Mouse (Mus musculus): ENCODE measurements around the gene Vat1. TPM values are rescaled to one million over a fixed set of nuclear protein-coding genes. Genes with fewer than 3 reads are reported as not detected.
A peak's percentile ranks its signal among the peaks of the same experiment; 100 is the strongest.
"Not testable (repeated sequence)": the region's sequence is repeated elsewhere in the genome, so short reads cannot be mapped to it uniquely, and the experiment has no call there.

Gene Vat1
- polyA plus RNA-seq (2016; fragmentation: Nextera tagmentation; extraction: Ambion mirVana), result 14.6 and 17.2 TPM in 2 replicates

DNA sequence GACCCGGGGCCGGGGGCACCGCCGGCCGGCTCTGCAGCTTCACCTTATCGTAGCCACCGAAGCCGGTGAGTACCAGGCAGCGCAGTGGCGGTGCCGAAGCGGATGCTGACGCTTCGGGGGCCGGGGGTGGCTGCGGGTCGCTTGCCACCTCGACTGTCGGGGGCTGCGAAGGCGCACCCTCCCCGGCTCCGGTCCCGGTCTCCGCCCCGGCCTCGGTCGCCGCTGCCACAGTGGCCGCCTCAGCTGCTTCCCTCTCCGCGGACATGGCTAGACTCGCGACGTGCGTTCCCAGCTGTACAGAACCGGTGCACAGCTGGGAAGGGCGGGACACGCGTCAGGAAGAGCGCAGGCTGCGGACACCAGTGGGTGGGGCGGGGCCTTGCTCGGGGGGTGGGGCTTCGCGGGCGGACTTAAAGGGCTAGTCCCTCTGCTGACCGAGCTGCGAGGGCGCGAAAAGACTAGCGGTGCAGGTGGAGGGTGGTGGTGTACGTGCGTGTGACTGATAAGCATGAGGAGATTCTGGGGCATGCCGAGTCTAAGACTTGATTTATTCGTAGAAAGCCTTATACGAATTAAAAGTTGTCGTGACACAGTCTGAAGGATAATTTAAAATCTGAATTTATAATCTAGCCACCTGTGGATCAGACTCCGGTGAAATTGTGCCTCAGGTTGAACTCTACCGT lies at the start of gene Vat1:
Gene Vat1 (minus strand): TSS at position 362 of the 683 bp plus-strand sequence.
- 2% methylated on average over 60 of the region's 60 CpGs for WGBS
- Histone ChIP-seq H3K27me3 (ENCODE audit: low read depth, poor library complexity, severe bottlenecking) (peaks cover 37% of the 10 kb centered on the region), H3K4me1 (peaks cover 72% of the 10 kb centered on the region), H3K4me3 (peak within 1 kb of the TSS; percentile 94), H3K9me3 (replicated peaks) (no peaks in the 10 kb centered on the region), H3K27ac (peak within 1 kb of the TSS; percentile 82), H3K36me3 (0 out of 2 replicates have a peak, but pooled peaks cover 3% of the 10 kb centered on the region)
- no peak for DNase-seq (ENCODE audit: low spot score)

DNA sequence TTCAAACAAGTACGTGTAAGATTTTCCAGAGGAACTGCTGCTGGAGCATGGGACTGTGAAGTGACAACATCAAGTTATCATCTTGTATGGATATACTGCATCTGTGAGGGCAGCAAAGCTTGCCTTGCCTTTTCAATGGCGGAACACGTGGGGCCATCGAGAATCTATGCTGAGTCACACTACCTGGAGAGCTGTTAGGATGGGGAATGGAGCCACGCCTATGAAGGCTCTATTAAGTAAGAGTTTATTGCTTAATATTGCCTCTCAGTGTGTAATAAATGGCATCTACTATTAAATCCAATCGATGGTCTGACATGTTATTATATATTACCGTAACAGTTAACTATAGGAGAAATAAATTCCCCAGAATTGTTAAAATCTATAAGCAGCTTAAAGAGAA lies 41.1 kb upstream of the Vat1 start:
- WGBS, result 96% methylated on average over 7 of the region's 7 CpGs
- Histone ChIP-seq H3K27ac (no peak overlapping the region), H3K36me3 (peaks cover 98% of the 10 kb centered on the region), H3K9me3 (replicated peaks) (no peaks in the 10 kb centered on the region), H3K27me3 (ENCODE audit: low read depth, poor library complexity, severe bottlenecking) (no peaks in the 10 kb centered on the region), H3K4me1 (no peaks in the 10 kb centered on the region), H3K4me3 (no peak overlapping the region)
- no peak for DNase-seq (ENCODE audit: low spot score)

DNA sequence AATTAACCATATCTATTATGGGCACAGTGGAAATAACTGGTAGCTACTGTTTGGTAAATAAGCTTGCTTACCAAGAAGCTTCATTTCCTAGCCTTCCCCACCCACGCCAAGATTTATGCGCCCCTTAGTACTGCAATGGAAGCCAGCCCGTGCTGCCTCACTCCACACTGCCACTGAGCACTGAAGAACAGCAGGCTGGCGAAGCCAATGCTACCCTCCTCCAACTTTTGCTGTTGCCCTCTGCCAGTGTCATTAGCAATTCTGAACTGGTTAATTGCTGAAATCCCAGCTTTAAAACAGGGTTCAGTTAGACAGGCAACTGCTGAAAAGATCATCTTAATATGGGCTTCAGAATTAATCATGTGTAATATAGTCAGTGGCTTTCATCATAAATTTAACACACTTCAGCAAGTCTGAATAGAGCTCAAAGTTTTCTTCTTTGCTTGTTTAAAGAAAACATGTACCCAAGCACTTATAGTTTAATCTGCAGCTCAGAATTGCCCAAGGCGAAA lies 40.3 kb upstream of the Vat1 start:
- Histone ChIP-seq H3K27me3 (ENCODE audit: low read depth, poor library complexity, severe bottlenecking) (no peaks in the 10 kb centered on the region), H3K36me3 (peaks cover 98% of the 10 kb centered on the region), H3K9me3 (replicated peaks) (no peaks in the 10 kb centered on the region), H3K27ac (no peak overlapping the region), H3K4me3 (no peak overlapping the region), H3K4me1 (no peaks in the 10 kb centered on the region)
- DNase-seq (ENCODE audit: low spot score), result no peak
- WGBS, result 96% methylated on average over 5 of the region's 5 CpGs

GRCm38 (mm10) chr11:101486126-101486525 lies 20.1 kb upstream of the Vat1 start:
- Histone ChIP-seq H3K4me1 (peaks cover 4% of the 10 kb centered on the region), H3K27ac (no peak overlapping the region), H3K4me3 (no peak overlapping the region), H3K9me3 (replicated peaks) (no peaks in the 10 kb centered on the region), H3K27me3 (ENCODE audit: low read depth, poor library complexity, severe bottlenecking) (no peaks in the 10 kb centered on the region), H3K36me3 (peaks cover 48% of the 10 kb centered on the region)
- no peak for DNase-seq (ENCODE audit: low spot score)
- 74% methylated on average over 6 of the region's 6 CpGs for WGBS

DNA sequence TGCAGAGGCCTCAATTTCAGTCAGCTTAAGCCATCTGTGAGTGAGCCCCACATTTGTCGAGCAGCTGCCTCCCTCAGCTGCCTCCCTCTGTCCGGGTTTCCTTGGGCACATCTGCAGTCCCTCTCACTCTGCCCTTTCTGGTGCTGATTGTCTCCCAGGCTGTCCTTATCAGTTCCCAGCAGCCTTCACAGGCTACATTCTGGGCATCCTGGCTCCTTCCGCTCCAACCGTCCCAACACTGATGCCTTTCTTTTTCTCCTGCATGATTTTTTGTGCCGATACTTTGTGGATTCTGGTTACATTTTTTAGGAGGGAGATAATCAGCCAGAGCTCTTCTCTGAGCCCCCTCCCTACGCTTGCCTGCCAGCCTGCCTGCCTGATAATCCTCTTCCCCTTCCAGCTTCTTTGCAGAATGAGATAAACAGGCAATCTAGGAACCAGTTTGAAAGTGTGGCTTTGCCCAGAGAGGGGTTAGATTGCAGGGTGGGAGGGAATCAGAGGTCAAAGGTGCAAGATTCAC lies 19.5 kb upstream of the Vat1 start:
- DNase-seq (ENCODE audit: low spot score), result no peak
- Histone ChIP-seq H3K9me3 (replicated peaks) (no peaks in the 10 kb centered on the region), H3K27ac (no peak overlapping the region), H3K36me3 (peaks cover 44% of the 10 kb centered on the region), H3K4me1 (peaks cover 4% of the 10 kb centered on the region), H3K4me3 (no peak overlapping the region), H3K27me3 (ENCODE audit: low read depth, poor library complexity, severe bottlenecking) (0 out of 2 replicates have a peak, but pooled peaks cover under 1% of the 10 kb centered on the region)
- 38% methylated on average over 6 of the region's 6 CpGs for WGBS

GRCm38 (mm10) chr11:101484814-101485213 lies 18.8 kb upstream of the Vat1 start:
- DNase-seq (ENCODE audit: low spot score), result no peak
- H3K27ac ChIP-seq, result no peak overlapping the region
- no peak overlapping the region for H3K4me3 ChIP-seq
- H3K9me3 ChIP-seq (replicated peaks), result no peaks in the 10 kb centered on the region
- WGBS, result 89% methylated on average over 7 of the region's 7 CpGs
- peaks cover 4% of the 10 kb centered on the region for H3K4me1 ChIP-seq
- peaks cover 37% of the 10 kb centered on the region for H3K36me3 ChIP-seq
- H3K27me3 ChIP-seq (ENCODE audit: low read depth, poor library complexity, severe bottlenecking), result 0 out of 2 replicates have a peak, but pooled peaks cover 7% of the 10 kb centered on the region

GRCm38 (mm10) chr11:101484245-101484644 lies 18.2 kb upstream of the Vat1 start:
- Histone ChIP-seq H3K27ac (no peak overlapping the region), H3K4me3 (no peak overlapping the region), H3K4me1 (peaks cover 8% of the 10 kb centered on the region), H3K36me3 (peaks cover 31% of the 10 kb centered on the region), H3K9me3 (replicated peaks) (no peaks in the 10 kb centered on the region), H3K27me3 (ENCODE audit: low read depth, poor library complexity, severe bottlenecking) (peaks cover 12% of the 10 kb centered on the region; the same call in 1 of the 2 replicates)
- DNase-seq (ENCODE audit: low spot score), result no peak
- 86% methylated on average over 6 of the region's 6 CpGs for WGBS

DNA sequence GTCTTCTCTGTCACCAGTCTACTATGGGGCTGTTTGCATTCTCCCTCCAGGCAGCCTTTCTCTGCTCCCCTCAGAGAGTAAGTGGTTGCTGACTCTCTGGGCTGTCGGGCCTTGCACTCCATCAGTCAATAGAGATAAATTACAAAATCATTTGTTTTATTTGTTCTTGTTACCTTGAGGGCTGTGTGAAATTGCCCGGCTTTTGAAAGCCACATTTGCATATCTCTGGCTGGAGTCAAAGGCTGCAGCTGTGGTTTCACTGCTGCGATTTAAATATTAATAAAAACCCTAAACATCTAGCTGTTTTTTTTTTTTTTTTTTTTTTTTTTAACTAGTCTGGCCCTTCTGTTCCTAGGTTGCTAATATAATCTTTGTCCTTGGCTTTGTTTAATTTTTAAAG lies 17.8 kb upstream of the Vat1 start:
- H3K4me3 ChIP-seq, result no peak overlapping the region
- H3K27ac ChIP-seq, result no peak overlapping the region
- DNase-seq (ENCODE audit: low spot score), result no peak
- H3K36me3 ChIP-seq, result peaks cover 26% of the 10 kb centered on the region
- WGBS, result 42% methylated on average over 3 of the region's 3 CpGs
- H3K9me3 ChIP-seq (replicated peaks), result no peaks in the 10 kb centered on the region
- peaks cover 12% of the 10 kb centered on the region for H3K4me1 ChIP-seq
- H3K27me3 ChIP-seq (ENCODE audit: low read depth, poor library complexity, severe bottlenecking), result peaks cover 16% of the 10 kb centered on the region; the same call in 1 of the 2 replicates

GRCm38 (mm10) chr11:101480912-101481311 lies 14.9 kb upstream of the Vat1 start:
- DNase-seq (ENCODE audit: low spot score), result no peak
- WGBS, result 27% methylated on average over 6 of the region's 6 CpGs
- H3K4me1 ChIP-seq, result peaks cover 16% of the 10 kb centered on the region
- H3K27ac ChIP-seq, result no peak overlapping the region
- H3K9me3 ChIP-seq (replicated peaks), result no peaks in the 10 kb centered on the region
- no peaks in the 10 kb centered on the region for H3K36me3 ChIP-seq
- peaks cover 18% of the 10 kb centered on the region; the same call in 1 of the 2 replicates for H3K27me3 ChIP-seq (ENCODE audit: low read depth, poor library complexity, severe bottlenecking)
- no peak overlapping the region for H3K4me3 ChIP-seq

DNA sequence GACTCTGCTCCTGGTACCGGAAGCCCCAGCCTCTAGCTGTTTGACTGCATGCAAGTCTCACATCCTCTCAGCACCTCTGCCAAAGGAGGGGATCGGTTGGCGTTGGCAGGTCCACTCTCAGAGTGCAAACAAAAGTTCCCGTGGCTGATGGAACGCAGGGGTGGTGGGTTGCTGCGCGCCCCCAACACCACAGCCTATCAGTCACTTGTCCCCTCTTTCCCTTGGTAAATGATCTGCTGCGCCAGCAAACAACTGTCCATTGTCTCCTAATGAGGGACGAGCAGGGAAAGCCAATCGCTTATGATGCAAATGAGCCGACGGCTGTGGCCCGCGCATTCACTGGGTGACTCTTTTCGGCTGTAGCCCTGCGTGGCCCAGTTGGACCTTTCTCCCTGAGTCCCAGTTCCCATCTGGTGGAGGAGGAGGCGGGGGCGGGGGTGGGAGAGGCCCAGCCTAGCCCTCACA lies 13.2 kb upstream of the Vat1 start:
- H3K27me3 ChIP-seq (ENCODE audit: low read depth, poor library complexity, severe bottlenecking), result peaks cover 18% of the 10 kb centered on the region; the same call in 1 of the 2 replicates
- H3K4me3 ChIP-seq, result peak overlapping the region; percentile 28; the same call in 1 of the 2 replicates
- H3K36me3 ChIP-seq, result no peaks in the 10 kb centered on the region
- DNase-seq (ENCODE audit: low spot score), result no peak
- peaks cover 16% of the 10 kb centered on the region for H3K4me1 ChIP-seq
- 12% methylated on average over 18 of the region's 18 CpGs for WGBS
- no peaks in the 10 kb centered on the region for H3K9me3 ChIP-seq (replicated peaks)
- H3K27ac ChIP-seq, result peak overlapping the region; percentile 67; the same call in 1 of the 2 replicates

DNA sequence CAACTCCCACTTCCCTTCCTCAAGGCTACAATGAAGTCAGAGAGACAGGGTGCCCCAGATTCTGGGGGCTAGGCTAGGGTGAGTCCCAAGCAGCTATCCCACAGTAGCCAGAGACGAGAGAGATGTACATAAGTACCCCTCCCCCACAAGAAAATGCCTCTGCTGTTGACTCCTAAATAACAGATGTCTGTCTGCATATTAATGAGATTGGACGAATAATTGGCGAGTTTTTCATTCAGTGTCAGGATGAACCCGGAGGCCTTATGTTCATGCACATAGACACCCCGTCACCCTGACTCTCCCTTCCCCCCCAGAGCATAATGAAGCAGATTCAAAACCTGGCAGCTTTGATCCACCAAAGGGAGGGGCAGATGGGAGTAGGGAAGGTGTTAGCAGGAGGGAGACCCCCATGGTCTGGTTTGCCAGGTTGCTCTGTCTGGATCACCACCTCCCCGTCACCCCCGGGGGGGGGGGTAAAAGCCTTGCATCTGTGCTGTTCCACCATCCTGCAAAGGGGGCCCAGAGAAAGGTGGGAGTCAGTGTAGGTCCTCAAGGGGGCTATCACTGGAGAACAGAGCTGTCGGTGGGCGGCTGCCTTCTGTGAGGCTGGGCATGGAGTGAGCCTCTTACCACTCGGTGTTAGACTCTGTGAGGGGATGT lies 11.7 kb upstream of the Vat1 start:
- Histone ChIP-seq H3K4me1 (peaks cover 12% of the 10 kb centered on the region), H3K36me3 (no peaks in the 10 kb centered on the region), H3K9me3 (replicated peaks) (no peaks in the 10 kb centered on the region), H3K27ac (0 out of 2 replicates have a peak overlapping the region, but pooled peaks have one; percentile 39), H3K27me3 (ENCODE audit: low read depth, poor library complexity, severe bottlenecking) (peaks cover 18% of the 10 kb centered on the region; the same call in 1 of the 2 replicates), H3K4me3 (no peak overlapping the region)
- WGBS, result 64% methylated on average over 10 of the region's 10 CpGs
- no peak for DNase-seq (ENCODE audit: low spot score)

DNA sequence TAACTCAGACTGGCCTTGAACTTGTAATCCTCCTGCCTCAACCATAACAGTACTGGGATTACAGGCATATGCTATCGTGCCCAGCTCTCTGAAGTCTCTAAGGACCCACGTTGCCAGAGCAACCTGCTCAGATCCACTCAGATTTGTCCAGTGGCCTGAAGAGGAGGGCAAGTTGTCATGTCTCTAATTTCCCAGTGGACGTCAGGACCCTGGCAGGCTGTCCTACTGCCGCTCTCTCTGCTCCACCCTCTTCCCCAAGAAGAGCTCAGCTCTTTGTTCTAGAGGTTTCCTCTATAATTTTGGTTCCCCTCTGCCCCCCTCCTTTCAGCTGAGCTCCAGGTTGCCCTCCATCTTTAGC lies 11.1 kb upstream of the Vat1 start:
- Histone ChIP-seq H3K36me3 (no peaks in the 10 kb centered on the region), H3K27me3 (ENCODE audit: low read depth, poor library complexity, severe bottlenecking) (peaks cover 18% of the 10 kb centered on the region; the same call in 1 of the 2 replicates), H3K27ac (no peak overlapping the region), H3K4me1 (peaks cover 15% of the 10 kb centered on the region), H3K4me3 (no peak overlapping the region), H3K9me3 (replicated peaks) (no peaks in the 10 kb centered on the region)
- WGBS, result 46% methylated on average over 4 of the region's 4 CpGs
- DNase-seq (ENCODE audit: low spot score), result no peak

GRCm38 (mm10) chr11:101476361-101476760 lies 10.3 kb upstream of the Vat1 start:
- H3K27me3 ChIP-seq (ENCODE audit: low read depth, poor library complexity, severe bottlenecking), result peaks cover 24% of the 10 kb centered on the region; the same call in 1 of the 2 replicates

More at GRCm38 (mm10) chr11:101476361-101476760, 10.3 kb upstream of the Vat1 start:
- H3K4me3 ChIP-seq; DNase-seq (ENCODE audit: low spot score); H3K27ac ChIP-seq; H3K9me3 ChIP-seq (replicated peaks); H3K36me3 ChIP-seq: not testable (repeated sequence)
- peaks cover 16% of the 10 kb centered on the region for H3K4me1 ChIP-seq
- WGBS, result 93% methylated on average over 4 of the region's 4 CpGs

All from limb, embryonic 10.5 days (tissue).